Mouse (Mus musculus): ENCODE results near the gene Flywch2.

Flywch2 gene

GRCm38 (mm10) chr17:23785561-23786471 lies at the start of gene Flywch2:
Flywch2 (minus strand) TSS chr17:23786081.
- in situ Hi-C loops (cut with MboI) = no loop called here

GRCm38 (mm10) chr17:23831201-23831600 lies 45.3 kb upstream of the Flywch2 start:
- in situ Hi-C loops (cut with MboI) = no loop called here

GRCm38 (mm10) chr17:23829064-23829619 lies 43.3 kb upstream of the Flywch2 start, which contains the start of gene Elob:
Elob (minus strand) TSS chr17:23829136.
- in situ Hi-C loops (cut with MboI) = no loop called here

DNA sequence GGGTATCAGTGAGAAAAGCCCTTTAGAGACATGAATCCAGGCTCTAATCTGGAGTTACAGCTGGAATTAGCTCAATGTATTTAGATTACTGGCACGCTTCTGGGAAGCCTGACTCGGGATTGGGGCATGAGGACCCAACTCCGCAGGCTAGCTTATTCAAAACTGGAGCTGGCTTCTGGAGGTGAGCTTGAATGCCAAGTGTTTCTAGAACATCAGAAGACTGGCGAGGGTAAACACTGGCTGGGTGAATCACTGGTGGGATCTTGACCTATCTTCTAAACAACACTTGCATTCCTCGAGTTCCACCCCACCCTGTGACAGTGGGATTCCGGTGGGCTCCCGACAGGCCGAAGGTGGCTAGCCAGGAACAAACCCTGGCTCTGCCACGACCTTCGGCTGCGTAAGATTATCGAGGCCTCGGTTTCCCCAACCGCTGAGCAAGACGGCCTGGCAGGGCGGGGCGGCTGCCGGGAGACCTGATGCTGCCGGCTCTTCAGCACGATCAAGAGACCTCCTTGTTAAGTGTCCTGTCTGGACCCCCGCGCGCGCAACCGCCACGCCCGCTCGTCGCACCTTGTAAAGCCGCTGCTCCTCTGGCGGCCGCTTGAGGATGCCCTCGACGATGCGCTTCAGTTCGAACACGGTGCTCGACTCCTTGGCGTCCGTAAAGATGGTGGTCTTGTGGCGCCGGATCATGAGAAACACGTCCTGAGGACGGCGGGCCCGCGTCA lies 42.6 kb upstream of the Flywch2 start:
- in situ Hi-C loops (cut with MboI) = no loop called here

- in situ Hi-C loops (cut with MboI) = no loop called here
Measured at GRCm38 (mm10) chr17:23825591-23825990, 39.7 kb upstream of the Flywch2 start.

DNA sequence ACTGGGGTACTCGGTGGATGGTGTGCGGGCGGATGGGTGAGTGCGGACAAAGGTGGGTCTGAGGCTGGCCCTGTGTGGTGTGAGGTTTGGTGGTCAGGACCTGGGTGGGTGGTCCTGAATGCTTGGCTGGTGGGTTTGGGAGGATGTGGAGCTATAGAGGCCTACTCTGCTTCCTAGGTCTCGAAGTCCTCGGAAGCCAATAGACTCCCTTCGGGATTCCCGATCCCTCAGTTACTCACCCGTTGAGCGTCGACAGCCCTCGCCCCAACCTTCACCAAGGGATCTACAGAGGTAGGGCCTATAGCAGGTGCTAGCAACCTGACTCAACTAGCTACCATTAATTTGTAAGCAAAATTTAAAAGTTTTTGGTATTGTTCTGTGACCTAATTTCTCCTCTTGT lies 37.7 kb upstream of the Flywch2 start:
- in situ Hi-C loops (cut with MboI) = no loop called here

GRCm38 (mm10) chr17:23823018-23823417 lies 37.1 kb upstream of the Flywch2 start:
- in situ Hi-C loops (cut with MboI) = no loop called here

GRCm38 (mm10) chr17:23822094-23822493 lies 36.2 kb upstream of the Flywch2 start:
- in situ Hi-C loops (cut with MboI) = no loop called here

DNA sequence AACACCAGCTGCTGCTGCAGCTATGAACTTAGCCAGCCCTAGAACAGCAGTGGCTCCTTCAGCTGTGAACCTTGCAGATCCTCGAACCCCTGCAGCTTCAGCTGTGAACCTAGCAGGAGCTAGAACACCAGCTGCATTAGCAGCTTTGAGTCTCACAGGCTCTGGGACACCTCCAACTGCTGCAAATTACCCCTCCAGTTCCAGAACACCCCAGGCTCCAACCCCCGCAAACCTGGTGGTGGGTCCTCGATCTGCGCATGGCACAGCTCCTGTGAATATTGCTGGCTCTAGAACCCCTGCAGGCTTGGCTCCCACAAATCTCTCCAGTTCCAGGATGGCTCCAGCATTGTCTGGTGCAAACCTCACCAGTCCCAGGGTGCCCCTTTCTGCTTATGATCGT lies 34.9 kb upstream of the Flywch2 start:
- in situ Hi-C loops (cut with MboI) = no loop called here

- in situ Hi-C loops (cut with MboI) = no loop called here
Measured at GRCm38 (mm10) chr17:23819235-23819634, 33.4 kb upstream of the Flywch2 start.

- in situ Hi-C loops (cut with MboI) = no loop called here
Measured at GRCm38 (mm10) chr17:23818579-23818978, 32.7 kb upstream of the Flywch2 start.

- in situ Hi-C loops (cut with MboI) = no loop called here
Measured at GRCm38 (mm10) chr17:23815641-23816040, 29.8 kb upstream of the Flywch2 start.

DNA sequence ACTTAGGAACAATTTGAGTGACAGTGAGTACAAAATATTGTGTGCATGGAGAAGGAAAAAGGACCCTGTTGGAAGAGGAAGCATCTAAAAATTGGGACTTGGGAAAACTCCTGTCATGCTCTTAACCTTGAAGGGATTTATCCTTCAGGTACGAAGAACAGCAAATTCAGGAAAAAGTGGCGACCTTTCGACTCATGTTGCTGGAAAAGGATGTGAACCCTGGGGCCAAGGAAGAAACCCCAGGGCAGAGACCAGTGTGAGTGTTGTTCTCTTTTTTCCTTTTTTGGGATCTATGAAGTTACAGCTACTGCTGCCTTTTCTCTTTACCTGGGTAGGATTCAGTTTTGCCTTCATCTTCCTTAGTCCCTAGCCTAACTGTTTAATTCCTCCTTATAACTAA lies 22.0 kb upstream of the Flywch2 start:
- in situ Hi-C loops (cut with MboI) = no loop called here

- in situ Hi-C loops (cut with MboI) = no loop called here
Measured at GRCm38 (mm10) chr17:23806867-23807266, 21.0 kb upstream of the Flywch2 start.

- in situ Hi-C loops (cut with MboI) = no loop called here
Measured at GRCm38 (mm10) chr17:23804426-23805085, 18.7 kb upstream of the Flywch2 start.

DNA sequence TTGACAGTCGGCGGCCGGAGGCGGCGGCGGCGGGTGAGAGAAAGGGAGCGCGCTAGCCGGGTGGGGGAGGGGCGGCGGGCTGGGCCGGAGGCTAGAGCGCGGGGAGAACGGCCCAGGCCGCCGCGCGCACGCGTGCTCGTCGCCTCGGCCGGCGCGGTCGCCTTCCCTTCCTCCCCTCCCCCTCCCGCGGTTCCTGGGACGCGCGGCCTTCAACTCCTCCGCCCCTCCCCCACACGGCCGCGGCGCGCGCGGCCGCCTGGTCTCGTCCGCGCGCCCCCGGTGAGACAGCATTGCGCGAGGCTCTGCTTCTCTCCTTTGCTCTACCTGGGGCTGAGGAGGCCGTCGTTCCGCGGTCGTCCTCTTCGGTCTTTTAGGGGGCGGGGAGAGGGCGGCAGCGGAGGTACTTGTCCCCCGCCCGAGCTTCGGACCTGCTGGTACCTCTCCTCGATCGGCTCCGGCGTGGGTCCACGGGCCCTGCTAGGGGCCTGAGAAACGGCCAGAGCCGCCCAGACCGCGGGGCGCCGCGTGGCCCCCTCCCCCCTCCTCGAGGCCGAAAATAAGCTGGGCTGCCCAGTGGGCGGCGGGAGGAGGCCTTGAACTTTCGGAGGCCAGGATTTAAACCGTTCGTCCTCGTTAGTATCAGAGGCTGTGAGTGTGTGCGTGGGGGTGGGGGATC lies 17.6 kb upstream of the Flywch2 start:
- in situ Hi-C loops (cut with MboI) = no loop called here

GRCm38 (mm10) chr17:23802746-23803365 lies 17.0 kb upstream of the Flywch2 start:
- in situ Hi-C loops (cut with MboI) = no loop called here

- in situ Hi-C loops (cut with MboI) = no loop called here
Measured at GRCm38 (mm10) chr17:23801627-23802026, 15.7 kb upstream of the Flywch2 start.

- in situ Hi-C loops (cut with MboI) = no loop called here
Measured at GRCm38 (mm10) chr17:23797316-23797715, 11.4 kb upstream of the Flywch2 start.

DNA sequence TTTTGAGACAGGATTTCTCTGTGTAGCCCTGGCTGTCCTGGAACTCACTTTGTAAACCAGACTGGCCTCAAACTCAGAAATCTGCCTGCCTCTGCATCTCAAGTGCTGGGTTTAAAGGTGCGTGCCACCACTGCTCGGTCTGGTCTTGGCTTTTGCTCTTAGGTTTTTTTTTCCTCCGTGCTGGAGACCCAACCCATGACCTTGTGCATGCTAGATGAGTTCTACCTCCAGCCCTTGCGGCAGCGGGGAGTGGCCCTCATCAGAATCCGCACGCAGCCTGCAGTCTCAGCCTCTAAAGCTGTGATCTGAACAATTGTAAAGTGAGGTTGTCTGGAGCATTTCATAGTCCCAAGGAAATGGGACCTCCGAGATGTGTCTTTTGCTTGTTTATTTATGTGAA lies 9.4 kb upstream of the Flywch2 start:
- in situ Hi-C loops (cut with MboI) = no loop called here

DNA sequence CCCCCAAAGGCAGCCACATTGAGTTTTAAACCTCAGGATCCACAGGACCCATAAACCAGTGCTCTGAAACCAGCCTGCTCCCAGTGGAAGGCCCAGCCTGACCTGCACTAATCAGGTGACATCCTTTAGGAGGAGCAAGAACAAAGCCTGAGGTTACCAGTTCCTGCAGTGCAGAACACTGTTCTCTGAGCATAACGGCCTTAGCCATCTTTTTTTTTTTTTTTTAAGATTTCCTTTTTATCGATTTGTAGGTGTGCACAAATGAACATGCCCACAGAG lies 5.1 kb upstream of the Flywch2 start:
- in situ Hi-C loops (cut with MboI) = no loop called here

All from mature B cell (primary cell).